Mouse (Mus musculus) myocyte (in vitro differentiated cells): ENCODE measurements around the gene Vps33a. TPM values are rescaled to one million over a fixed set of nuclear protein-coding genes. Genes with fewer than 3 reads are reported as not detected.

Experiments
- H3K27me3 ChIP-seq: one replicate; pipeline ENCODE4 v1.6.1; 2011; ENCODE audit not compliant: control insufficient read depth, insufficient read depth, insufficient read length
- H3K36me3 ChIP-seq: one replicate; pipeline ENCODE4 v1.6.1; 2011; ENCODE audit not compliant: control insufficient read depth, insufficient read depth
- H3K4me2 ChIP-seq: one replicate; pipeline ENCODE4 v1.6.1; 2011; ENCODE audit warnings: low read depth, control low read depth
- H3K4me3 ChIP-seq: one replicate; pipeline ENCODE4 v1.5.1; 2011; ENCODE audit warnings: mild to moderate bottlenecking, control low read depth, moderate library complexity
- H3K79me2 ChIP-seq: one replicate; pipeline ENCODE4 v1.6.1; 2011; ENCODE audit not compliant: control insufficient read depth, insufficient read depth
- H3ac ChIP-seq: one replicate; pipeline ENCODE4 v1.6.1; 2011; ENCODE audit not compliant: control insufficient read depth, insufficient read length
- CEBPB ChIP-seq: IDR thresholded peaks from 2 replicates; pipeline ENCODE4 v1.6.1; 2011; ENCODE audit warnings: mild to moderate bottlenecking, moderate library complexity; ENCODE audit not compliant: poor library complexity, insufficient read depth, severe bottlenecking
- E2F4 ChIP-seq: IDR thresholded peaks from one replicate; pipeline ENCODE4 v1.6.1; 2011; ENCODE audit warnings: mild to moderate bottlenecking, control low read depth, moderate library complexity; ENCODE audit not compliant: insufficient read depth
- MAX ChIP-seq: IDR thresholded peaks from one replicate; pipeline ENCODE4 v1.6.1; 2011; ENCODE audit warnings: low read depth, mild to moderate bottlenecking, control low read depth
- MYOD1 ChIP-seq, 3 experiments: IDR thresholded peaks; one replicate each; pipeline ENCODE4 v1.6.1; 2011; ENCODE audit warnings: control low read depth in 2 of 3, low read depth in 2 of 3, mild to moderate bottlenecking in 2 of 3, moderate library complexity in 1 of 3; ENCODE audit not compliant: insufficient read length in 2 of 3, control insufficient read depth in 1 of 3
- MYOG ChIP-seq, 3 experiments: IDR thresholded peaks; one replicate each; pipeline ENCODE4 v1.6.1; 2011; ENCODE audit warnings: control low read depth in 2 of 3, low read depth in 2 of 3, mild to moderate bottlenecking in 2 of 3; ENCODE audit not compliant: insufficient read length in 2 of 3, control insufficient read depth in 1 of 3, insufficient read depth in 1 of 3
- POLR2A ChIP-seq: IDR thresholded peaks from one replicate; pipeline ENCODE4 v1.6.1; 2011; ENCODE audit warnings: low read depth, mild to moderate bottlenecking, control low read depth, moderate library complexity; ENCODE audit not compliant: insufficient read length
- POLR2AphosphoS2 ChIP-seq: IDR thresholded peaks from one replicate; pipeline ENCODE4 v1.6.1; 2011; ENCODE audit warnings: low read depth, control low read depth; ENCODE audit not compliant: insufficient read length
- REST ChIP-seq: IDR thresholded peaks from one replicate; pipeline ENCODE4 v1.6.1; 2011; ENCODE audit warnings: mild to moderate bottlenecking, control low read depth, moderate library complexity; ENCODE audit not compliant: insufficient read depth, insufficient read length
- SRF ChIP-seq: IDR thresholded peaks from one replicate; pipeline ENCODE4 v1.6.1; 2011; ENCODE audit warnings: low read depth; ENCODE audit not compliant: control insufficient read depth, insufficient read length
- TCF12 ChIP-seq: IDR thresholded peaks from one replicate; pipeline ENCODE4 v1.6.1; 2011; ENCODE audit warnings: mild to moderate bottlenecking, control low read depth; ENCODE audit not compliant: poor library complexity, insufficient read depth, severe bottlenecking
- TCF3 ChIP-seq: IDR thresholded peaks from one replicate; pipeline ENCODE4 v1.6.1; 2011; ENCODE audit warnings: low read depth, control low read depth; ENCODE audit not compliant: insufficient read length
- USF1 ChIP-seq: IDR thresholded peaks from one replicate; pipeline ENCODE4 v1.6.1; 2011; ENCODE audit warnings: low read depth, mild to moderate bottlenecking, control low read depth, moderate library complexity
- polyA plus RNA-seq: library from polyadenylated mRNA; unstranded; fragments of >200 nt; fragmentation: generic; extraction: Trizol; gene quantifications from one replicate; pipeline ENCODE4 v1.2.1, GENCODE M21; 2012; ENCODE audit warnings: missing spikeins

Gene Vps33a
- polyA plus RNA-seq, 1 experiment, result 18.7 TPM

- Histone ChIP-seq H3ac (no peak overlapping the region), H3K36me3 (no peaks in the 10 kb centered on the region), H3K4me3 (no peak overlapping the region), H3K4me2 (no peak overlapping the region), H3K79me2 (no peaks in the 10 kb centered on the region), H3K27me3 (no peaks in the 10 kb centered on the region)
- TF ChIP-seq MYOG (IDR thresholded peaks at IDR 0.05; ENCODE audit: control insufficient read depth in 1 of 3, insufficient read depth in 1 of 3, insufficient read length in 2 of 3, low read depth in 2 of 3) (no peak), REST (no peak), POLR2A (no peak), TCF12 (no peak), CEBPB (no peak), USF1 (no peak), MAX (no peak), POLR2AphosphoS2 (no peak), E2F4 (no peak), MYOD1 (IDR thresholded peaks at IDR 0.05; ENCODE audit: control insufficient read depth in 1 of 3, insufficient read length in 2 of 3, low read depth in 2 of 3) (no peak), SRF (no peak)
These were observed 16.4 kb downstream of the Vps33a start for GRCm38 (mm10) chr5:123556451-123556850.

- Histone ChIP-seq H3K4me2 (no peak overlapping the region), H3ac (no peak overlapping the region), H3K4me3 (no peak overlapping the region), H3K36me3 (no peaks in the 10 kb centered on the region), H3K79me2 (no peaks in the 10 kb centered on the region), H3K27me3 (no peaks in the 10 kb centered on the region)
- TF ChIP-seq TCF12 (no peak), SRF (no peak), POLR2A (no peak), E2F4 (no peak), REST (no peak), MAX (no peak), POLR2AphosphoS2 (no peak), USF1 (no peak), MYOG (IDR thresholded peaks at IDR 0.05; ENCODE audit: control insufficient read depth in 1 of 3, insufficient read depth in 1 of 3, insufficient read length in 2 of 3, low read depth in 2 of 3) (no peak)
These were observed 17.1 kb downstream of the Vps33a start for GRCm38 (mm10) chr5:123555693-123556092.

GRCm38 (mm10) chr5:123533801-123534200, 39.0 kb downstream of the Vps33a start:
- H3K27me3 ChIP-seq, result no peaks in the 10 kb centered on the region
- no peaks in the 10 kb centered on the region for H3K79me2 ChIP-seq
- no peak overlapping the region for H3K4me2 ChIP-seq
- no peak overlapping the region for H3ac ChIP-seq
- H3K4me3 ChIP-seq, result no peak overlapping the region
- TF ChIP-seq MYOD1 (IDR thresholded peaks at IDR 0.05; ENCODE audit: control insufficient read depth in 1 of 3, insufficient read length in 2 of 3, low read depth in 2 of 3) (no peak), SRF (no peak), TCF3 (no peak), REST (no peak), POLR2AphosphoS2 (no peak), POLR2A (no peak), MYOG (IDR thresholded peaks at IDR 0.05; ENCODE audit: control insufficient read depth in 1 of 3, insufficient read depth in 1 of 3, insufficient read length in 2 of 3, low read depth in 2 of 3) (no peak), TCF12 (no peak), CEBPB (no peak), E2F4 (no peak), USF1 (no peak), MAX (no peak)
- peaks cover 26% of the 10 kb centered on the region for H3K36me3 ChIP-seq

GRCm38 (mm10) chr5:123530056-123530455, 42.8 kb downstream of the Vps33a start:
- Histone ChIP-seq H3K27me3 (no peaks in the 10 kb centered on the region), H3K36me3 (peaks cover 2% of the 10 kb centered on the region), H3K4me3 (no peak overlapping the region), H3ac (no peak overlapping the region), H3K4me2 (no peak overlapping the region), H3K79me2 (no peaks in the 10 kb centered on the region)
- TF ChIP-seq POLR2AphosphoS2 (no peak), MAX (no peak)

- Histone ChIP-seq H3K36me3 (no peaks in the 10 kb centered on the region), H3ac (no peak overlapping the region), H3K27me3 (no peaks in the 10 kb centered on the region), H3K4me2 (no peak overlapping the region), H3K79me2 (no peaks in the 10 kb centered on the region), H3K4me3 (no peak overlapping the region)
- TF ChIP-seq TCF3, result no peak
- no peak for TF ChIP-seq TCF12
- no peak for TF ChIP-seq MYOD1 (IDR thresholded peaks at IDR 0.05; ENCODE audit: control insufficient read depth in 1 of 3, insufficient read length in 2 of 3, low read depth in 2 of 3)
- TF ChIP-seq USF1, result no peak
- no peak for TF ChIP-seq REST
- no peak for TF ChIP-seq POLR2A
- no peak for TF ChIP-seq E2F4
- TF ChIP-seq MAX, result no peak
- TF ChIP-seq POLR2AphosphoS2, result no peak
- no peak for TF ChIP-seq CEBPB
- no peak for TF ChIP-seq SRF
- TF ChIP-seq MYOG (IDR thresholded peaks at IDR 0.05; ENCODE audit: control insufficient read depth in 1 of 3, insufficient read depth in 1 of 3, insufficient read length in 2 of 3, low read depth in 2 of 3), result no peak
These were observed 44.2 kb downstream of the Vps33a start for GRCm38 (mm10) chr5:123528641-123529040.
